Mouse (Mus musculus) liver, postnatal 0 days (tissue): ENCODE results near the gene Fam186a.

Source experiments
- CTCF ChIP-seq: sonication (generic); IDR thresholded peaks from 2 replicates; pipeline ENCODE4 v1.5.1; 2016; ENCODE audit warnings: antibody characterized with exemption, low read depth
- EP300 ChIP-seq: IDR thresholded peaks from 2 replicates; pipeline ENCODE4 v1.6.1; 2016; ENCODE audit warnings: antibody characterized with exemption, low read depth, mild to moderate bottlenecking

DNA sequence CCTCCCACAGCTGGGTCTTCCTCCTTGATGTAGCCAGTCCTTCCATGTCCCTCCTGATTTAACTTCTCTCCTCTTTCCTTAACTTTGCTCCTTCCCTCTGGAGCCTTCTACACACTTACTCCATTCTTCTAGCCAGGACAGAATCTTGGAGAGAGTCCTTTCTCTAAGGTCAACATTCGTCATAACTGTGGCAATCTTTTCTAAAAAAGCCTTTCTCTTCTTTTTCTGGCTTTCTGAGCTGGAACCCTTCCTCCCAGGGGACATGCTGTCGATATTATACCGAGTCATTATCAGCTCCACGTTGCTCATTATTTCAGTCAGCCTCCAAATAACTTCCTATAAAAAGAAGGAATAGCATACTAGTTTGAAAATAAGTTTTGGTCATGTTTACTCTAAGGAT, 11.5 kb downstream of the Fam186a start:
- TF ChIP-seq CTCF, result no peak
- no peak for TF ChIP-seq EP300
